Comparison of ENCODE assay signal across 31 mouse cellular contexts in genomic region chr6:86360691-86361090, GRCm38 (mm10). TPM values are rescaled to one million over a fixed set of nuclear protein-coding genes. Genes with fewer than 3 reads are reported as not detected.
DNase-seq lines count a peak whose midpoint lies in the region; ATAC-seq lines count a peak whose summit lies in the region.
"Had no signal": no experiment of that assay in that cellular context is flagged by ENCODE, and none has a peak within 500 bp of the region (broad histone marks: within the 10 kb centered on the region; RNA-seq: fewer than 3 reads in every experiment).

No protein-coding gene starts in this region.

- no peak overlapping the region for H3K4me2 ChIP-seq in midbrain, embryonic 11.5 days
- H3K4me2 ChIP-seq: forebrain, embryonic 12.5 days; heart, embryonic 12.5 days; hindbrain, embryonic 13.5 days; limb, embryonic 15.5 days; liver, embryonic 13.5 days; midbrain, embryonic 15.5 days; neural tube, embryonic 12.5 days had no signal

- no peak overlapping the region for H3K4me3 ChIP-seq in midbrain, embryonic 11.5 days (ENCODE audit: low read depth, low read length)
- H3K4me3 ChIP-seq: forebrain, embryonic 12.5 days; heart, adult 2 months; heart, embryonic 12.5 days; hindbrain, embryonic 13.5 days; limb, embryonic 10.5 days; limb, embryonic 15.5 days; liver, embryonic 13.5 days; midbrain, embryonic 15.5 days; myocyte; neural tube, embryonic 12.5 days had no signal

- H3K9ac ChIP-seq in midbrain, embryonic 11.5 days (ENCODE audit: low read length): no peak overlapping the region
- H3K9ac ChIP-seq: forebrain, embryonic 12.5 days; forebrain, postnatal 0 days; heart, embryonic 12.5 days; hindbrain, embryonic 13.5 days; limb, embryonic 15.5 days; liver, embryonic 13.5 days; midbrain, embryonic 15.5 days; neural tube, embryonic 12.5 days had no signal

- peak; percentile 53 for DNase-seq in adrenal gland, postnatal 10 days
- DNase-seq in adrenal gland, adult 18-20 months (ENCODE audit: low spot score in 2 of 2): no peak
- DNase-seq in lung, adult 18-20 months: peak; percentile 20 to 22
- DNase-seq in lung, postnatal 14 days: no peak
- DNase-seq in ZHBTc4 (ENCODE audit: low read depth, low spot score): peak; percentile 14
- peak; percentile 79 for DNase-seq in kidney, postnatal 14 days
- DNase-seq in midbrain, embryonic 11.5 days (ENCODE audit: low spot score, missing footprints): no peak
- DNase-seq in layer of hippocampus, postnatal 14 days (ENCODE audit: low spot score in 2 of 2): no peak
- DNase-seq: cerebellum, adult 18-20 months; cerebellum, postnatal 14 days; forebrain, postnatal 0 days; heart, adult 2 months; heart, postnatal 4 days; liver, embryonic 13.5 days; lung, adult 2 months; lung, postnatal 10 days; right cerebral cortex, postnatal 25 days; thymus, adult 2 months; thymus, postnatal 36 days had no signal

- H3K27me3 ChIP-seq in midbrain, embryonic 11.5 days (ENCODE audit: control insufficient read depth, insufficient read depth, low read length): no peaks in the 10 kb centered on the region
- H3K27me3 ChIP-seq: forebrain, embryonic 12.5 days; heart, embryonic 12.5 days; hindbrain, embryonic 13.5 days; limb, embryonic 15.5 days; liver, embryonic 13.5 days; midbrain, embryonic 15.5 days; neural tube, embryonic 12.5 days had no signal

- no peaks in the 10 kb centered on the region for H3K36me3 ChIP-seq in midbrain, embryonic 11.5 days (ENCODE audit: control insufficient read depth, insufficient read depth, low read length)
- H3K36me3 ChIP-seq: forebrain, embryonic 12.5 days; G1E; heart, embryonic 12.5 days; hindbrain, embryonic 13.5 days; limb, embryonic 10.5 days; limb, embryonic 15.5 days; liver, embryonic 13.5 days; midbrain, embryonic 15.5 days; neural tube, embryonic 12.5 days had no signal

- H3K4me1 ChIP-seq in midbrain, embryonic 11.5 days (ENCODE audit: control insufficient read depth, insufficient read depth, low read length): 0 out of 2 replicates have a peak, but pooled peaks cover 5% of the 10 kb centered on the region
- H3K4me1 ChIP-seq: heart, embryonic 12.5 days; limb, embryonic 10.5 days; neural tube, embryonic 12.5 days had no signal

- no peaks in the 10 kb centered on the region for H3K9me3 ChIP-seq in midbrain, embryonic 11.5 days (ENCODE audit: control insufficient read depth, low read length)
- H3K9me3 ChIP-seq: forebrain, embryonic 12.5 days; G1E; heart, embryonic 12.5 days; hindbrain, embryonic 13.5 days; limb, embryonic 10.5 days; limb, embryonic 15.5 days; liver, embryonic 13.5 days; midbrain, embryonic 15.5 days; neural tube, embryonic 12.5 days had no signal

- ATAC-seq in midbrain, embryonic 11.5 days (ENCODE audit: low FRiP score): no peak
- ATAC-seq: forebrain, postnatal 0 days; inflammation-experienced regulatory T-cells, adult 6 months; midbrain, embryonic 15.5 days; Patski had no signal

- 67% methylated on average over 7 of the region's 7 CpGs for WGBS in midbrain, embryonic 11.5 days

- no peak overlapping the region for H3K27ac ChIP-seq in midbrain, embryonic 11.5 days (ENCODE audit: low read depth, low read length)
- H3K27ac ChIP-seq: forebrain, embryonic 12.5 days; heart, adult 2 months; hindbrain, embryonic 13.5 days; kidney, postnatal 0 days; limb, embryonic 10.5 days; limb, embryonic 15.5 days; liver, embryonic 13.5 days; midbrain, embryonic 15.5 days; neural tube, embryonic 12.5 days had no signal

RNA-seq across cellular contexts. Expression of gene Fam136a, which starts 4.8 kb away (rescaled TPM):
- 10 to 100 TPM; 75.1 to 80.4 TPM for total RNA-seq in adrenal gland, postnatal 10 days (2021)
- total RNA-seq in adrenal gland, adult 18-20 months (2021): 10 to 100 TPM; 51.0 to 78.9 TPM
- 147 and 152 TPM in 2 replicates for polyA plus RNA-seq in midbrain, embryonic 11.5 days (2014; fragmentation: Nextera tagmentation; extraction: Ambion mirVana)
- 10 to 100 TPM; 31.3 to 35.0 TPM for total RNA-seq in layer of hippocampus, postnatal 14 days (2021)

RNA-seq across cellular contexts. Expression of gene Snrpg, which starts 10.4 kb away (rescaled TPM):
- 100 to 1,000 TPM; 222 to 235 TPM for total RNA-seq in adrenal gland, postnatal 10 days (2021)
- 100 to 1,000 TPM; 115 to 384 TPM for total RNA-seq in adrenal gland, adult 18-20 months (2021)
- 658 and 748 TPM in 2 replicates for polyA plus RNA-seq in midbrain, embryonic 11.5 days (2014; fragmentation: Nextera tagmentation; extraction: Ambion mirVana)
- 10 to 100 TPM; 77.9 to 92.1 TPM for total RNA-seq in layer of hippocampus, postnatal 14 days (2021)

RNA-seq across cellular contexts. Expression of gene Pcyox1, which starts 36.3 kb away (rescaled TPM):
- total RNA-seq in adrenal gland, postnatal 10 days (2021): 100 to 1,000 TPM; 149 to 167 TPM
- 100 to 1,000 TPM; 114 to 221 TPM for total RNA-seq in adrenal gland, adult 18-20 months (2021)
- 107 and 119 TPM in 2 replicates for polyA plus RNA-seq in midbrain, embryonic 11.5 days (2014; fragmentation: Nextera tagmentation; extraction: Ambion mirVana)
- total RNA-seq in layer of hippocampus, postnatal 14 days (2021): 100 to 1,000 TPM; 113 to 130 TPM

RNA-seq across cellular contexts. Expression of gene Tia1, which starts 43.3 kb away (rescaled TPM):
- 10 to 100 TPM; 43.8 to 86.4 TPM for total RNA-seq in adrenal gland, postnatal 10 days (2021)
- total RNA-seq in adrenal gland, adult 18-20 months (2021): 10 to 100 TPM; 40.3 to 56.3 TPM
- 241 and 255 TPM in 2 replicates for polyA plus RNA-seq in midbrain, embryonic 11.5 days (2014; fragmentation: Nextera tagmentation; extraction: Ambion mirVana)
- 100 to 1,000 TPM; 135 to 147 TPM for total RNA-seq in layer of hippocampus, postnatal 14 days (2021)

Comparison
In these comparisons a context has a peak if more than half of its experiments do, and no peak if none do; other contexts are left out.
1. DNase-seq: peak in adrenal gland, postnatal 10 days (single experiment), lung, adult 18-20 months (2 of 2), ZHBTc4 (single experiment) and kidney, postnatal 14 days (single experiment); none in adrenal gland, adult 18-20 months (0 of 2), lung, postnatal 14 days (single experiment), midbrain, embryonic 11.5 days (single experiment) and layer of hippocampus, postnatal 14 days (0 of 2).